Mouse (Mus musculus): ENCODE measurements around the gene AW551984. TPM values are rescaled to one million over a fixed set of nuclear protein-coding genes. Genes with fewer than 3 reads are reported as not detected.
A peak's percentile ranks its signal among the peaks of the same experiment; 100 is the strongest.

Gene AW551984
- 34.3 and 35.0 TPM in 2 replicates for polyA plus RNA-seq (2014; fragmentation: Nextera tagmentation; extraction: Ambion mirVana)

DNA sequence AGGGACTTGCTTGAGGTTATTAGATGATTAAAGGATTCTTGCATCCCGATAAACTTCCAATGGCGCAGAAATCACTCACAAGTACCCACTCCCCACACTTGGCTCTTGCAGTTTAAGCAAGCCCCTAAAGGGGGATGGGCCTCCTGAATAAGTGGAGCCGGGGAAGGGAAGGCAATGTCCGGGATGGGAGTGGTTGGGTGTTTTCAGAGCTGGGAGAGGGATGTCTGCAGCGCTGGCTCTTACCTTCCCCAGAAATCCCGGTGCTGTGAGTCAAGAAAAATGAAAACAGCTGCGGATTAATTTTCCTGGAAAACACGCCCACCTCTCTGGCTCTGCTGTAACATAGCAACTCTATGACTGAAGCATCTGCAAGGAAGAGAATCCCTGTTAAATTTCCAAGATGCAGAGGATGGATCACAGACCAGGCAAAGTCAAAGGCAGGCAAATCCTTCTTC is at the start of gene AW551984:
Gene AW551984, minus strand, starts transcription at position 405 of the 455 bp plus-strand sequence.
- H3K4me3 ChIP-seq (ENCODE audit: low read depth, low read length), result peak within 1 kb of the TSS; percentile 28
- peak; percentile 89 for ATAC-seq (replicated peaks; ENCODE audit: insufficient number of reproducible peaks, low FRiP score, low TSS enrichment, low read depth)
- DNase-seq (ENCODE audit: low spot score), result peak; percentile 89
- no peaks in the 10 kb centered on the region for H3K4me1 ChIP-seq (ENCODE audit: control insufficient read depth, insufficient read depth, low read length)
- H3K4me2 ChIP-seq (ENCODE audit: low read depth, low read length), result peak within 1 kb of the TSS; percentile 64
- no peaks in the 10 kb centered on the region for H3K9me3 ChIP-seq (replicated peaks; ENCODE audit: control insufficient read depth, low read length)
- WGBS, result under 1% methylated on average over 8 of the region's 8 CpGs
- H3K9ac ChIP-seq (replicated peaks; ENCODE audit: low read length), result peak within 1 kb of the TSS; percentile 22; the same call in 1 of the 2 replicates
- no peaks in the 10 kb centered on the region for H3K27me3 ChIP-seq (ENCODE audit: control insufficient read depth, insufficient read depth, low read length)
- H3K27ac ChIP-seq (replicated peaks; ENCODE audit: low read depth, low read length), result no peak within 1 kb of the TSS
- H3K36me3 ChIP-seq (replicated peaks; ENCODE audit: control insufficient read depth, insufficient read depth, low read depth, low read length), result no peaks in the 10 kb centered on the region

- 89% methylated on average over 4 of the region's 4 CpGs for WGBS
- Histone ChIP-seq H3K4me2 (ENCODE audit: low read depth, low read length) (no peak overlapping the region), H3K4me3 (ENCODE audit: low read depth, low read length) (no peak overlapping the region), H3K27ac (replicated peaks; ENCODE audit: low read depth, low read length) (no peak overlapping the region), H3K4me1 (ENCODE audit: control insufficient read depth, insufficient read depth, low read length) (no peaks in the 10 kb centered on the region), H3K9me3 (replicated peaks; ENCODE audit: control insufficient read depth, low read length) (no peaks in the 10 kb centered on the region), H3K36me3 (replicated peaks; ENCODE audit: control insufficient read depth, insufficient read depth, low read depth, low read length) (no peaks in the 10 kb centered on the region), H3K9ac (replicated peaks; ENCODE audit: low read length) (no peak overlapping the region), H3K27me3 (ENCODE audit: control insufficient read depth, insufficient read depth, low read length) (no peaks in the 10 kb centered on the region)
- DNase-seq (ENCODE audit: low spot score) (no peak), ATAC-seq (replicated peaks; ENCODE audit: insufficient number of reproducible peaks, low FRiP score, low TSS enrichment, low read depth) (no peak)
These were observed 43.2 kb upstream of the AW551984 start for GRCm38 (mm10) chr9:39647382-39647781.

- Histone ChIP-seq H3K27me3 (ENCODE audit: control insufficient read depth, insufficient read depth, low read length) (no peaks in the 10 kb centered on the region), H3K4me1 (ENCODE audit: control insufficient read depth, insufficient read depth, low read length) (no peaks in the 10 kb centered on the region), H3K9ac (replicated peaks; ENCODE audit: low read length) (no peak within 1 kb of the TSS), H3K36me3 (replicated peaks; ENCODE audit: control insufficient read depth, insufficient read depth, low read depth, low read length) (no peaks in the 10 kb centered on the region), H3K4me2 (ENCODE audit: low read depth, low read length) (no peak within 1 kb of the TSS), H3K9me3 (replicated peaks; ENCODE audit: control insufficient read depth, low read length) (no peaks in the 10 kb centered on the region), H3K4me3 (ENCODE audit: low read depth, low read length) (no peak within 1 kb of the TSS), H3K27ac (replicated peaks; ENCODE audit: low read depth, low read length) (no peak within 1 kb of the TSS)
- no peak for DNase-seq (ENCODE audit: low spot score)
- no peak for ATAC-seq (replicated peaks; ENCODE audit: insufficient number of reproducible peaks, low FRiP score, low TSS enrichment, low read depth)
These were observed 40.6 kb upstream of the AW551984 start, which contains the start of gene Olfr961 for GRCm38 (mm10) chr9:39644785-39645184. Olfr961 (plus strand) TSS chr9:39645085.

DNA sequence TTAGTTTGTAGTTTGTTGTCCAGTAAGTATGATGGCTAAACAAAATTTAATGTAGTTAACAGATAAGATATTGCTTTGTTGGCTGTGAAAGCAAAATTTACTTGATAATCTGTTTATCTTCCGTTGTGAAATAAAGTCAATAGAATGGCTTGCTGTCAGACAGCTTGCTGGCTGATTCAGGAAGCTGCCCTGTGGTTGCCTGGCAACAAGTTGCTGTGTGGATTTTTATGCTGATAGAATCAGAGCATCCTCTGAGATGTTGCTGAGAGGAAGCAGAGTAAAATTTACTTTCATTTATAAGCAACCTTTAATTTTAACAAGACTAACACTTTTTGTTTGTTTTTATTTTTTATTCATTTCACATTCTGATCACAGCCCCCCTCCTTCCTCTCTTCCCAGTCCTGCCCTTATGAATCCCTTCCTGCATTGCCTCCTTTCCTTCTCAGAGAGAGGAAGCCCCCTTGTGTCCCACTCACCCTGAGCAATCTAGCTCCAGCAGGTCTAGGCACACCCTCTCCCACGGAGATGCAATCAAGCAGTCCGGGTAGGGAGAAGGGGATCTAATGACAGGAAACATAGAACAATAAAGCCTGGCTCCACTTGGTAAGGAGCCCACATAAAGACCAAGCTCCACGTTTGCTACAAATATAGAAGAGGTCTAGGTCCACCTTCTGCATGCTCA is 29.9 kb upstream of the AW551984 start:
- WGBS, result 34% methylated on average over 4 of the region's 4 CpGs
- Histone ChIP-seq H3K36me3 (replicated peaks; ENCODE audit: control insufficient read depth, insufficient read depth, low read depth, low read length) (no peaks in the 10 kb centered on the region), H3K27ac (replicated peaks; ENCODE audit: low read depth, low read length) (no peak overlapping the region), H3K9me3 (replicated peaks; ENCODE audit: control insufficient read depth, low read length) (no peaks in the 10 kb centered on the region), H3K4me3 (ENCODE audit: low read depth, low read length) (no peak overlapping the region), H3K4me2 (ENCODE audit: low read depth, low read length) (no peak overlapping the region), H3K4me1 (ENCODE audit: control insufficient read depth, insufficient read depth, low read length) (no peaks in the 10 kb centered on the region), H3K9ac (replicated peaks; ENCODE audit: low read length) (no peak overlapping the region), H3K27me3 (ENCODE audit: control insufficient read depth, insufficient read depth, low read length) (no peaks in the 10 kb centered on the region)
- ATAC-seq (replicated peaks; ENCODE audit: insufficient number of reproducible peaks, low FRiP score, low TSS enrichment, low read depth) (no peak), DNase-seq (ENCODE audit: low spot score) (no peak)

DNA sequence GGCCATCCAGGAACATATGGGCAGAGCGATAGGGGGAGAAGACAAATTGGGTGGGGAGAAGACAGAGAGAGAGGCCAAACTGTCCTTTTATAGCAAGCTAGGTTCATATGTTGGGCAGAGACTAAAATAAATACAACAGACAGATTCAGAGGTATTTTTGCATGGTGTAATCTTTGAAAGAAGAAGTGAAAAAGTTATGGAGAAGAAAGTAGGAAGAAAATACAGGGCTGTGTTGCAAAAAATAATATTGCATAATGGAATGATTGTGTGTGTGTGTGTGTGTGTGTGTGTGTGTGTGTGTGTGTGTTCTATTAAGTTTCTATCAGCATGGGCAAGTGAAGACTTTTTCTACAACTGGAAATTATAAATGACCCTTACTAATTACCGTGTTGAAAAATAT is 24.9 kb upstream of the AW551984 start:
- no peaks in the 10 kb centered on the region for H3K9me3 ChIP-seq (replicated peaks; ENCODE audit: control insufficient read depth, low read length)
- no peak overlapping the region for H3K27ac ChIP-seq (replicated peaks; ENCODE audit: low read depth, low read length)
- no peak overlapping the region for H3K4me3 ChIP-seq (ENCODE audit: low read depth, low read length)
- WGBS, result 84% methylated on average over 2 of the region's 2 CpGs
- H3K4me2 ChIP-seq (ENCODE audit: low read depth, low read length), result no peak overlapping the region
- H3K4me1 ChIP-seq (ENCODE audit: control insufficient read depth, insufficient read depth, low read length), result no peaks in the 10 kb centered on the region
- ATAC-seq (replicated peaks; ENCODE audit: insufficient number of reproducible peaks, low FRiP score, low TSS enrichment, low read depth), result no peak
- no peaks in the 10 kb centered on the region for H3K36me3 ChIP-seq (replicated peaks; ENCODE audit: control insufficient read depth, insufficient read depth, low read depth, low read length)
- no peaks in the 10 kb centered on the region for H3K27me3 ChIP-seq (ENCODE audit: control insufficient read depth, insufficient read depth, low read length)
- DNase-seq (ENCODE audit: low spot score), result no peak
- H3K9ac ChIP-seq (replicated peaks; ENCODE audit: low read length), result no peak overlapping the region

- Histone ChIP-seq H3K4me1 (ENCODE audit: control insufficient read depth, insufficient read depth, low read length) (no peaks in the 10 kb centered on the region), H3K4me2 (ENCODE audit: low read depth, low read length) (no peak overlapping the region), H3K9ac (replicated peaks; ENCODE audit: low read length) (no peak overlapping the region), H3K27ac (replicated peaks; ENCODE audit: low read depth, low read length) (no peak overlapping the region), H3K4me3 (ENCODE audit: low read depth, low read length) (no peak overlapping the region), H3K27me3 (ENCODE audit: control insufficient read depth, insufficient read depth, low read length) (no peaks in the 10 kb centered on the region), H3K9me3 (replicated peaks; ENCODE audit: control insufficient read depth, low read length) (no peaks in the 10 kb centered on the region), H3K36me3 (replicated peaks; ENCODE audit: control insufficient read depth, insufficient read depth, low read depth, low read length) (no peaks in the 10 kb centered on the region)
- ATAC-seq (replicated peaks; ENCODE audit: insufficient number of reproducible peaks, low FRiP score, low TSS enrichment, low read depth) (no peak), DNase-seq (ENCODE audit: low spot score) (no peak)
- WGBS, result 83% methylated on average over 2 of the region's 2 CpGs
These were observed 20.5 kb upstream of the AW551984 start for GRCm38 (mm10) chr9:39624711-39625110.

GRCm38 (mm10) chr9:39623783-39624182 is 19.6 kb upstream of the AW551984 start:
- Histone ChIP-seq H3K27me3 (ENCODE audit: control insufficient read depth, insufficient read depth, low read length) (no peaks in the 10 kb centered on the region), H3K4me1 (ENCODE audit: control insufficient read depth, insufficient read depth, low read length) (no peaks in the 10 kb centered on the region), H3K9ac (replicated peaks; ENCODE audit: low read length) (no peak overlapping the region), H3K36me3 (replicated peaks; ENCODE audit: control insufficient read depth, insufficient read depth, low read depth, low read length) (no peaks in the 10 kb centered on the region), H3K9me3 (replicated peaks; ENCODE audit: control insufficient read depth, low read length) (no peaks in the 10 kb centered on the region), H3K27ac (replicated peaks; ENCODE audit: low read depth, low read length) (no peak overlapping the region), H3K4me3 (ENCODE audit: low read depth, low read length) (no peak overlapping the region), H3K4me2 (ENCODE audit: low read depth, low read length) (no peak overlapping the region)
- 86% methylated on average over 3 of the region's 3 CpGs for WGBS
- ATAC-seq (replicated peaks; ENCODE audit: insufficient number of reproducible peaks, low FRiP score, low TSS enrichment, low read depth), result no peak
- DNase-seq (ENCODE audit: low spot score), result no peak

DNA sequence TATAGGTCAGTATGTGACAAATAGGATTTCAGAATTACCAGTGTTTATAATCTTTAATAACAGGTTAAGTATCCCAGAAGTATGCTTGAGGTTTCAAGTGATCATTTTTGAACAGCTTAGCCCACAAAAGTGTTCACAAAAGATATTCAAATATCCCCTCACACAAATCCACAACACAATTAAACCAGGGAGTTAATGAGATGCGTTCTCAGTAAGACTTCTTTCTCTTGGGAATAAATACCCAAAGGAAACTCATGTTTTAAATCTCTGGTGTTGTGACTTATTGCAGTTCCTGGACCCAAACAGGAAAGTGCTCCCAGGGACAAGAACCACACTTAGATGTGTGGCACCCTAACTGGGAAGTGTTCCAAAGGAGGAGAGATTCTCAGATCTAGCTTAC is 16.9 kb upstream of the AW551984 start, which contains the start of gene Olfr960:
Gene Olfr960, plus strand, starts transcription at position 301 of the 400 bp plus-strand sequence.
- no peaks in the 10 kb centered on the region for H3K9me3 ChIP-seq (replicated peaks; ENCODE audit: control insufficient read depth, low read length)
- WGBS, result 85% methylated on average over 1 of the region's 1 CpGs
- H3K4me2 ChIP-seq (ENCODE audit: low read depth, low read length), result no peak within 1 kb of the TSS
- H3K4me1 ChIP-seq (ENCODE audit: control insufficient read depth, insufficient read depth, low read length), result no peaks in the 10 kb centered on the region
- H3K4me3 ChIP-seq (ENCODE audit: low read depth, low read length), result no peak within 1 kb of the TSS
- H3K27ac ChIP-seq (replicated peaks; ENCODE audit: low read depth, low read length), result no peak within 1 kb of the TSS
- no peak within 1 kb of the TSS for H3K9ac ChIP-seq (replicated peaks; ENCODE audit: low read length)
- ATAC-seq (replicated peaks; ENCODE audit: insufficient number of reproducible peaks, low FRiP score, low TSS enrichment, low read depth) (no peak), DNase-seq (ENCODE audit: low spot score) (no peak)
- no peaks in the 10 kb centered on the region for H3K36me3 ChIP-seq (replicated peaks; ENCODE audit: control insufficient read depth, insufficient read depth, low read depth, low read length)
- no peaks in the 10 kb centered on the region for H3K27me3 ChIP-seq (ENCODE audit: control insufficient read depth, insufficient read depth, low read length)
